Mouse (Mus musculus) intestine, embryonic 15.5 days (tissue): ENCODE results near the gene Dph1. TPM values are rescaled to one million over a fixed set of nuclear protein-coding genes. Genes with fewer than 3 reads are reported as not detected.
A peak's percentile ranks its signal among the peaks of the same experiment; 100 is the strongest.

Experiments
- ATAC-seq: fragments of 200-750 bp; cut with Nextera tagmentation; 2 replicates; pipeline ENCODE4 v1.8.0; 2017; ENCODE audit warnings: moderate TSS enrichment, moderate library complexity
- H3K27ac ChIP-seq: fragments of 300-500 bp; sonication (generic); 2 replicates; pipeline ENCODE4 v1.5.1; 2015; ENCODE audit warnings: mild to moderate bottlenecking, inconsistent platforms
- H3K27me3 ChIP-seq: fragments of 300-500 bp; sonication (generic); replicated peaks from 2 replicates; pipeline ENCODE4 v1.6.1; 2015; ENCODE audit warnings: inconsistent platforms
- H3K36me3 ChIP-seq: fragments of 300-500 bp; sonication (generic); 2 replicates; pipeline ENCODE4 v1.6.1; 2015; ENCODE audit warnings: inconsistent platforms
- H3K4me1 ChIP-seq: fragments of 300-500 bp; sonication (generic); replicated peaks from 2 replicates; pipeline ENCODE4 v1.6.1; 2015; ENCODE audit warnings: inconsistent platforms
- H3K4me2 ChIP-seq: fragments of 300-500 bp; sonication (generic); replicated peaks from 2 replicates; pipeline ENCODE4 v1.6.1; 2015; ENCODE audit warnings: mild to moderate bottlenecking, inconsistent platforms
- H3K4me3 ChIP-seq: fragments of 300-500 bp; sonication (generic); replicated peaks from 2 replicates; pipeline ENCODE4 v1.5.1; 2015; ENCODE audit warnings: inconsistent platforms
- H3K9ac ChIP-seq: fragments of 300-500 bp; sonication (generic); 2 replicates; pipeline ENCODE4 v1.6.1; 2015; ENCODE audit warnings: inconsistent platforms
- H3K9me3 ChIP-seq: fragments of 300-500 bp; sonication (generic); 2 replicates; pipeline ENCODE4 v1.6.1; 2016; ENCODE audit warnings: inconsistent platforms
- WGBS: fragments of 180-500 bp; shearing (Covaris S2); methylation state at CpG from one replicate; pipeline ENCODE4 v1.1.7; 2015; 5-methylcytosine and 5-hydroxymethylcytosine counted together
- polyA plus RNA-seq: library from polyadenylated mRNA; unstranded; fragments of >200 nt; fragmentation: Nextera tagmentation; extraction: Ambion mirVana; gene quantifications from 2 replicates; pipeline ENCODE4 v1.2.1, GENCODE M21; 2015

Dph1 gene
- polyA plus RNA-seq, 1 experiment from 2014 or later: 23.8 TPM

- no peak overlapping the region for H3K9ac ChIP-seq
- peaks cover 29% of the 10 kb centered on the region for H3K27me3 ChIP-seq
- no peaks in the 10 kb centered on the region for H3K9me3 ChIP-seq
- H3K4me2 ChIP-seq: no peak overlapping the region
- no peak overlapping the region for H3K4me3 ChIP-seq
- H3K27ac ChIP-seq: no peak overlapping the region
- no peaks in the 10 kb centered on the region for H3K36me3 ChIP-seq
- WGBS: 63% methylated on average over 5 of the region's 5 CpGs
- 0 out of 2 replicates have a peak, but pooled peaks have one; percentile 6 for ATAC-seq
- peaks cover 11% of the 10 kb centered on the region for H3K4me1 ChIP-seq
These were observed 8.9 kb upstream of the Dph1 start for GRCm38 (mm10) chr11:75199951-75200350.

- no peak for ATAC-seq
- peaks cover 40% of the 10 kb centered on the region for H3K27me3 ChIP-seq
- no peak overlapping the region for H3K9ac ChIP-seq
- peaks cover 22% of the 10 kb centered on the region for H3K4me1 ChIP-seq
- no peak overlapping the region for H3K4me2 ChIP-seq
- no peaks in the 10 kb centered on the region for H3K36me3 ChIP-seq
- no peak overlapping the region for H3K4me3 ChIP-seq
- H3K27ac ChIP-seq: no peak overlapping the region
- WGBS: 71% methylated on average over 4 of the region's 4 CpGs
- no peaks in the 10 kb centered on the region for H3K9me3 ChIP-seq
These were observed 7.8 kb upstream of the Dph1 start for GRCm38 (mm10) chr11:75198792-75199191.

- H3K27me3 ChIP-seq: peaks cover 49% of the 10 kb centered on the region
- 52% methylated on average over 7 of the region's 7 CpGs for WGBS
- H3K4me3 ChIP-seq: no peak overlapping the region
These were observed 6.9 kb upstream of the Dph1 start for GRCm38 (mm10) chr11:75197956-75198355.

GRCm38 (mm10) chr11:75196131-75196530 is 5.1 kb upstream of the Dph1 start:
- no peak for ATAC-seq
- H3K9ac ChIP-seq: no peak overlapping the region
- H3K4me2 ChIP-seq: no peak overlapping the region
- no peaks in the 10 kb centered on the region for H3K9me3 ChIP-seq
- H3K36me3 ChIP-seq: no peaks in the 10 kb centered on the region
- H3K27ac ChIP-seq: no peak overlapping the region
- 70% methylated on average over 6 of the region's 6 CpGs for WGBS
- H3K4me3 ChIP-seq: no peak overlapping the region
- peaks cover 25% of the 10 kb centered on the region for H3K4me1 ChIP-seq
- H3K27me3 ChIP-seq: peaks cover 50% of the 10 kb centered on the region

More at GRCm38 (mm10) chr11:75197956-75198355, 6.9 kb upstream of the Dph1 start:
- no peak for ATAC-seq
- Histone ChIP-seq H3K4me2 (no peak overlapping the region), H3K27ac (no peak overlapping the region), H3K4me1 (peaks cover 30% of the 10 kb centered on the region), H3K9ac (no peak overlapping the region), H3K9me3 (no peaks in the 10 kb centered on the region), H3K36me3 (no peaks in the 10 kb centered on the region)

GRCm38 (mm10) chr11:75194850-75195461 is 3.9 kb upstream of the Dph1 start:
- peak overlapping the region; percentile 32; the same call in 1 of the 2 replicates for H3K9ac ChIP-seq
- no peaks in the 10 kb centered on the region for H3K36me3 ChIP-seq
- peak overlapping the region; percentile 98 for H3K4me2 ChIP-seq
- H3K27ac ChIP-seq: no peak overlapping the region
- WGBS: 1% methylated on average over 39 of the region's 39 CpGs
- peaks cover 50% of the 10 kb centered on the region for H3K27me3 ChIP-seq
- ATAC-seq: no peak
- H3K9me3 ChIP-seq: no peaks in the 10 kb centered on the region
- H3K4me3 ChIP-seq: peak overlapping the region; percentile 55
- peaks cover 25% of the 10 kb centered on the region for H3K4me1 ChIP-seq

- Histone ChIP-seq H3K27me3 (peaks cover 50% of the 10 kb centered on the region), H3K4me3 (peak overlapping the region; percentile 55), H3K27ac (no peak overlapping the region), H3K4me1 (peaks cover 30% of the 10 kb centered on the region), H3K4me2 (peak overlapping the region; percentile 98), H3K36me3 (no peaks in the 10 kb centered on the region), H3K9ac (peak overlapping the region; percentile 44), H3K9me3 (no peaks in the 10 kb centered on the region)
- under 1% methylated on average over 52 of the region's 52 CpGs for WGBS
- no peak for ATAC-seq
These were observed 3.2 kb upstream of the Dph1 start for GRCm38 (mm10) chr11:75194121-75194849.

GRCm38 (mm10) chr11:75193256-75194071 is 2.4 kb upstream of the Dph1 start, which contains the start of gene Rtn4rl1:
Gene Rtn4rl1 (plus strand): TSS chr11:75193783.
- H3K4me2 ChIP-seq: peak within 1 kb of the TSS; percentile 98
- peaks cover 33% of the 10 kb centered on the region for H3K4me1 ChIP-seq
- H3K27me3 ChIP-seq: peaks cover 46% of the 10 kb centered on the region
- no peaks in the 10 kb centered on the region for H3K36me3 ChIP-seq
- peak within 1 kb of the TSS; percentile 55 for H3K4me3 ChIP-seq
- WGBS: under 1% methylated on average over 78 of the region's 84 CpGs
- H3K27ac ChIP-seq: no peak within 1 kb of the TSS
- peak; percentile 16 for ATAC-seq
- no peaks in the 10 kb centered on the region for H3K9me3 ChIP-seq
- H3K9ac ChIP-seq: peak within 1 kb of the TSS; percentile 44

- Histone ChIP-seq H3K4me3 (peak overlapping the region; percentile 55), H3K27me3 (peaks cover 46% of the 10 kb centered on the region), H3K9ac (no peak overlapping the region), H3K27ac (no peak overlapping the region), H3K36me3 (no peaks in the 10 kb centered on the region), H3K4me2 (peak overlapping the region; percentile 98), H3K4me1 (peaks cover 33% of the 10 kb centered on the region), H3K9me3 (no peaks in the 10 kb centered on the region)
- WGBS: 24% methylated on average over 13 of the region's 13 CpGs
- ATAC-seq: peak; percentile 45
These were observed 1.5 kb upstream of the Dph1 start for GRCm38 (mm10) chr11:75192336-75193214.

- H3K27me3 ChIP-seq: peaks cover 40% of the 10 kb centered on the region
- no peaks in the 10 kb centered on the region for H3K9me3 ChIP-seq
- 65% methylated on average over 6 of the region's 6 CpGs for WGBS
- no peak overlapping the region for H3K4me2 ChIP-seq
- H3K4me1 ChIP-seq: peaks cover 33% of the 10 kb centered on the region
- no peak overlapping the region for H3K4me3 ChIP-seq
- H3K27ac ChIP-seq: no peak overlapping the region
- H3K36me3 ChIP-seq: no peaks in the 10 kb centered on the region
- H3K9ac ChIP-seq: no peak overlapping the region
- ATAC-seq: no peak
These were observed 800 bp upstream of the Dph1 start for GRCm38 (mm10) chr11:75191841-75192240.

- WGBS: under 1% methylated on average over 24 of the region's 24 CpGs
- Histone ChIP-seq H3K9me3 (no peaks in the 10 kb centered on the region), H3K9ac (peak overlapping the region; percentile 76), H3K27ac (peak overlapping the region; percentile 62), H3K4me2 (peak overlapping the region; percentile 88), H3K4me3 (peak overlapping the region; percentile 79), H3K36me3 (no peaks in the 10 kb centered on the region), H3K27me3 (peaks cover 26% of the 10 kb centered on the region), H3K4me1 (peaks cover 33% of the 10 kb centered on the region)
- peak; percentile 82 for ATAC-seq
These were observed 693 bp downstream of the Dph1 start for GRCm38 (mm10) chr11:75190371-75190724.

- Histone ChIP-seq H3K36me3 (no peaks in the 10 kb centered on the region), H3K27me3 (peaks cover 20% of the 10 kb centered on the region), H3K27ac (peak overlapping the region; percentile 62), H3K9me3 (no peaks in the 10 kb centered on the region), H3K4me3 (peak overlapping the region; percentile 79), H3K4me1 (peaks cover 28% of the 10 kb centered on the region), H3K4me2 (peak overlapping the region; percentile 88), H3K9ac (peak overlapping the region; percentile 76)
- WGBS: under 1% methylated on average over 22 of the region's 22 CpGs
- ATAC-seq: peak; percentile 65
These were observed 1.2 kb downstream of the Dph1 start for GRCm38 (mm10) chr11:75189713-75190370.
